Mouse (Mus musculus) cerebellum, adult 2 months (tissue): ENCODE measurements around the gene Lrch4.

Experiments
- CTCF ChIP-seq: fragments of 200-500 bp; IDR thresholded peaks from 2 replicates; pipeline ENCODE4 v1.5.1; 2011; ENCODE audit warnings: low read depth, mild to moderate bottlenecking, control low read depth, low read length, moderate library complexity, borderline replicate concordance; ENCODE audit not compliant: insufficient read depth
- POLR2A ChIP-seq: fragments of 200-500 bp; IDR thresholded peaks from 2 replicates; pipeline ENCODE4 v1.6.1; 2011; ENCODE audit warnings: low read length, control low read depth, borderline replicate concordance; ENCODE audit not compliant: insufficient read depth

- no peak for TF ChIP-seq CTCF
- TF ChIP-seq POLR2A = no peak
These were observed 19.1 kb downstream of the Lrch4 start for GRCm38 (mm10) chr5:137647827-137648601.
